Mouse (Mus musculus): Measurements from ENCODE around the gene Olfr1377.
"Not testable (repeated sequence)": the region's sequence is repeated elsewhere in the genome, so short reads cannot be mapped to it uniquely, and the experiment has no call there.

The Olfr1377 gene

GRCm38 (mm10) chr11:50981667-50982066, at the start of gene Olfr1377:
Gene Olfr1377, plus strand, starts transcription at chr11:50981967.
- DNase-seq (ENCODE audit: low spot score): no peak

- no peak for DNase-seq (ENCODE audit: low spot score)
Observed at GRCm38 (mm10) chr11:50932040-50932439, 49.7 kb upstream of the Olfr1377 start.

- no peak for DNase-seq (ENCODE audit: low spot score)
Observed at GRCm38 (mm10) chr11:50938435-50938834, 43.3 kb upstream of the Olfr1377 start.

GRCm38 (mm10) chr11:50939621-50940366, 42.0 kb upstream of the Olfr1377 start:
- no peak for DNase-seq (ENCODE audit: low spot score)

- DNase-seq (ENCODE audit: low spot score): no peak
Observed at GRCm38 (mm10) chr11:50942386-50942785, 39.4 kb upstream of the Olfr1377 start.

GRCm38 (mm10) chr11:50943506-50943905, 38.3 kb upstream of the Olfr1377 start, which contains the start of gene 4933414I15Rik:
Gene 4933414I15Rik, minus strand, starts transcription at chr11:50943765.
- DNase-seq (ENCODE audit: low spot score): no peak

- DNase-seq (ENCODE audit: low spot score): no peak
Observed at GRCm38 (mm10) chr11:50952290-50952689, 29.5 kb upstream of the Olfr1377 start.

GRCm38 (mm10) chr11:50953665-50954064, 28.1 kb upstream of the Olfr1377 start, which contains the start of gene Prop1:
Gene Prop1, minus strand, starts transcription at chr11:50953765.
- no peak for DNase-seq (ENCODE audit: low spot score)

- DNase-seq (ENCODE audit: low spot score): no peak
Observed at GRCm38 (mm10) chr11:50964886-50965285, 16.9 kb upstream of the Olfr1377 start.

- no peak for DNase-seq (ENCODE audit: low spot score)
Observed at GRCm38 (mm10) chr11:50966230-50966629, 15.5 kb upstream of the Olfr1377 start, which contains the start of gene Olfr1378. Gene Olfr1378, plus strand, starts transcription at chr11:50966530.

GRCm38 (mm10) chr11:50977216-50977615, 4.6 kb upstream of the Olfr1377 start:
- no peak for DNase-seq (ENCODE audit: low spot score)

GRCm38 (mm10) chr11:51003296-51003695, 21.5 kb downstream of the Olfr1377 start, which contains the start of gene Olfr51:
Gene Olfr51, plus strand, starts transcription at chr11:51003596.
- no peak for DNase-seq (ENCODE audit: low spot score)

- no peak for DNase-seq (ENCODE audit: low spot score)
Observed at GRCm38 (mm10) chr11:51011821-51012220, 30.1 kb downstream of the Olfr1377 start.

GRCm38 (mm10) chr11:51013936-51014335, 32.2 kb downstream of the Olfr1377 start, which contains the start of gene Olfr54:
Gene Olfr54, plus strand, starts transcription at chr11:51014236.
- DNase-seq (ENCODE audit: low spot score): no peak

GRCm38 (mm10) chr11:51016341-51016740, 34.6 kb downstream of the Olfr1377 start:
- DNase-seq (ENCODE audit: low spot score): no peak

GRCm38 (mm10) chr11:51026811-51027210, 45.0 kb downstream of the Olfr1377 start:
- not testable (repeated sequence) for DNase-seq (ENCODE audit: low spot score)

GRCm38 (mm10) chr11:51029381-51029780, 47.6 kb downstream of the Olfr1377 start:
- DNase-seq (ENCODE audit: low spot score): not testable (repeated sequence)

GRCm38 (mm10) chr11:51030225-51030624, 48.5 kb downstream of the Olfr1377 start:
- DNase-seq (ENCODE audit: low spot score): no peak

- DNase-seq (ENCODE audit: low spot score): peak; percentile 12
Observed at GRCm38 (mm10) chr11:51032851-51033250, 51.1 kb downstream of the Olfr1377 start.

- DNase-seq (ENCODE audit: low spot score): not testable (repeated sequence)
Observed at GRCm38 (mm10) chr11:51034141-51034540, 52.4 kb downstream of the Olfr1377 start.

GRCm38 (mm10) chr11:51035951-51036350, 54.2 kb downstream of the Olfr1377 start:
- no peak for DNase-seq (ENCODE audit: low spot score)
